Mouse (Mus musculus) E14TG2a.4 (cell line): Measurements from ENCODE around the gene Myo1d.
A peak's percentile ranks its signal among the peaks of the same experiment; 100 is the strongest.

Experiments used
- H3K27me3 ChIP-seq: 2 replicates; pipeline ENCODE4 v1.6.1; 2014; ENCODE audit warnings: low read length, control low read depth; ENCODE audit not compliant: insufficient read depth
- H3K36me3 ChIP-seq: 2 replicates; pipeline ENCODE4 v1.6.1; 2014; ENCODE audit warnings: low read length, control low read depth; ENCODE audit not compliant: insufficient read depth
- H3K4me1 ChIP-seq: replicated peaks from 2 replicates; pipeline ENCODE4 v1.6.1; 2014; ENCODE audit warnings: low read depth, low read length, control low read depth
- H3K4me3 ChIP-seq: replicated peaks from 2 replicates; pipeline ENCODE4 v1.5.1; 2014; ENCODE audit warnings: mild to moderate bottlenecking, low read length
- H3K9me3 ChIP-seq: 2 replicates; pipeline ENCODE4 v1.6.1; 2014; ENCODE audit warnings: low read length, control low read depth
- CTCF ChIP-seq: conservative IDR thresholded peaks from 2 replicates; pipeline ENCODE4 v1.5.1; 2014; ENCODE audit warnings: low read length
- NANOG ChIP-seq: IDR thresholded peaks from 2 replicates; pipeline ENCODE4 v1.6.1; 2014; ENCODE audit warnings: borderline replicate concordance, low read length, mixed read lengths
- POU5F1 ChIP-seq: IDR thresholded peaks from 2 replicates; pipeline ENCODE4 v1.6.1; 2014; ENCODE audit warnings: low read length, borderline replicate concordance

Myo1d gene

GRCm38 (mm10) chr11:80546233-80546632 is 233.6 kb downstream of the Myo1d start:
- Histone ChIP-seq H3K27me3 (no peaks in the 10 kb centered on the region), H3K9me3 (no peaks in the 10 kb centered on the region), H3K4me1 (no peaks in the 10 kb centered on the region), H3K36me3 (no peaks in the 10 kb centered on the region), H3K4me3 (no peak overlapping the region)
- TF ChIP-seq NANOG (no peak), CTCF (no peak), POU5F1 (no peak)

- Histone ChIP-seq H3K36me3 (no peaks in the 10 kb centered on the region), H3K4me1 (no peaks in the 10 kb centered on the region), H3K9me3 (no peaks in the 10 kb centered on the region), H3K4me3 (no peak overlapping the region), H3K27me3 (no peaks in the 10 kb centered on the region)
- no peak for TF ChIP-seq CTCF
- no peak for TF ChIP-seq NANOG
- TF ChIP-seq POU5F1: no peak
Measured at GRCm38 (mm10) chr11:80539056-80539455, 240.8 kb downstream of the Myo1d start.

GRCm38 (mm10) chr11:80532966-80533365 is 246.9 kb downstream of the Myo1d start:
- Histone ChIP-seq H3K36me3 (no peaks in the 10 kb centered on the region), H3K4me1 (no peaks in the 10 kb centered on the region), H3K9me3 (no peaks in the 10 kb centered on the region), H3K27me3 (no peaks in the 10 kb centered on the region), H3K4me3 (no peak overlapping the region)
- no peak for TF ChIP-seq NANOG
- no peak for TF ChIP-seq POU5F1
- no peak for TF ChIP-seq CTCF

GRCm38 (mm10) chr11:80529149-80529548 is 250.7 kb downstream of the Myo1d start:
- H3K9me3 ChIP-seq: no peaks in the 10 kb centered on the region
- H3K27me3 ChIP-seq: no peaks in the 10 kb centered on the region
- no peak overlapping the region for H3K4me3 ChIP-seq
- H3K36me3 ChIP-seq: no peaks in the 10 kb centered on the region
- no peaks in the 10 kb centered on the region for H3K4me1 ChIP-seq
- no peak for TF ChIP-seq CTCF
- TF ChIP-seq POU5F1: no peak
- TF ChIP-seq NANOG: no peak

GRCm38 (mm10) chr11:80527697-80528096 is 252.1 kb downstream of the Myo1d start:
- H3K4me1 ChIP-seq: peaks cover 3% of the 10 kb centered on the region; the same call in 1 of the 2 replicates
- TF ChIP-seq POU5F1 (no peak), NANOG (no peak), CTCF (peak; percentile 74)
- no peak overlapping the region for H3K4me3 ChIP-seq

GRCm38 (mm10) chr11:80524213-80524612 is 255.6 kb downstream of the Myo1d start:
- Histone ChIP-seq H3K9me3 (no peaks in the 10 kb centered on the region), H3K4me3 (no peak overlapping the region), H3K4me1 (peaks cover 12% of the 10 kb centered on the region), H3K36me3 (no peaks in the 10 kb centered on the region), H3K27me3 (no peaks in the 10 kb centered on the region)
- no peak for TF ChIP-seq NANOG
- TF ChIP-seq CTCF: no peak
- TF ChIP-seq POU5F1: no peak

More at GRCm38 (mm10) chr11:80527697-80528096, 252.1 kb downstream of the Myo1d start:
- Histone ChIP-seq H3K27me3 (no peaks in the 10 kb centered on the region), H3K9me3 (no peaks in the 10 kb centered on the region), H3K36me3 (no peaks in the 10 kb centered on the region)

- TF ChIP-seq CTCF: no peak
- no peak for TF ChIP-seq NANOG
- TF ChIP-seq POU5F1: no peak
- Histone ChIP-seq H3K4me1 (peaks cover 20% of the 10 kb centered on the region), H3K4me3 (no peak overlapping the region), H3K27me3 (no peaks in the 10 kb centered on the region), H3K9me3 (no peaks in the 10 kb centered on the region), H3K36me3 (no peaks in the 10 kb centered on the region)
Measured at GRCm38 (mm10) chr11:80523410-80523809, 256.4 kb downstream of the Myo1d start.

- H3K9me3 ChIP-seq: no peaks in the 10 kb centered on the region
- no peaks in the 10 kb centered on the region for H3K27me3 ChIP-seq
- no peaks in the 10 kb centered on the region for H3K36me3 ChIP-seq
- no peak overlapping the region for H3K4me3 ChIP-seq
- peaks cover 26% of the 10 kb centered on the region for H3K4me1 ChIP-seq
- no peak for TF ChIP-seq CTCF
- no peak for TF ChIP-seq POU5F1
- no peak for TF ChIP-seq NANOG
Measured at GRCm38 (mm10) chr11:80522852-80523251, 257.0 kb downstream of the Myo1d start.

GRCm38 (mm10) chr11:80521148-80521547 is 258.7 kb downstream of the Myo1d start:
- Histone ChIP-seq H3K9me3 (no peaks in the 10 kb centered on the region), H3K4me3 (no peak overlapping the region), H3K27me3 (no peaks in the 10 kb centered on the region), H3K36me3 (no peaks in the 10 kb centered on the region), H3K4me1 (peaks cover 29% of the 10 kb centered on the region)
- TF ChIP-seq NANOG: no peak
- TF ChIP-seq POU5F1: no peak
- TF ChIP-seq CTCF: no peak
